In the genomic region with DNA sequence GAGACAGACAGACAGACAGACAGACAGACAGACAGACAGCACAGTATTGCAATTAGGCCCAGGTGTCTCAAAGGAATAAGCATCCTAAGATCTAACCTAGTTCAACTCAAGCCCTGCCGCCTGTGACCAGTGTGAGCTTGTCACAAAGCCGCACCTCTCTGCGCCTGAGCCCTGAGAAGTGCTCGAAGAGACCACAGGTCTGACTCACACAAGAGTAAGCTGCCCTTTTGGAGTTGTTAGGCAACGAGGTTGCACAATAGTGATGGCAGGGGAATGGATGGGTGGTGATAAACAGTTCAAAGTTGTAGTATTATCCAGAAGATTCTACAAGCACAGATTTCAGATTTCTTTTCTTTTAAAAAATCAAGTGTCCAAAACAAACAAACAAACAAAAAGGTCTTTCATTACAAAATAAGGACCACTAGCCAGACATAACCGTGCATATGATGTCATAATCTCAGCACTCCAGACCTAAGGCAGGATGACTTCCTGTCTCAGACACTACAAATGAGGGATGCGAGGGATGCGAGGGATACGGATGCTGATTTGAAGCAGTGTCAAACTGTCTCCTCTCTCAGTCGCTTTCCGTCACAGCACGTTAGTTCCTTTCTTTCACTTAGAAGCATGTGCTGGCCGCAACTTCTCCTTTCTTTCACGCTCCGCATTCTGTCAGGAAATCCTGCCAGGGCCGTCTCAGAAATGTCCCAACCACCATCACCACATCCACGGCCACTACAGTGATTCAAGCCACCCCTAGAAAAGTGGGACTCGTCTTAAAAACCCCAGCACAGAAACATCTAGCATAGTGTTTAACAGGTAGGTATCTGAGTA, we compare ENCODE assay signal across 8 mouse cellular contexts. TPM values are rescaled to one million over a fixed set of nuclear protein-coding genes. Genes with fewer than 3 reads are reported as not detected.
DNase-seq lines count a peak whose midpoint lies in the region; ATAC-seq lines count a peak whose summit lies in the region.

No protein-coding gene starts in this region.

- no peaks in the 10 kb centered on the region for H3K36me3 ChIP-seq in heart, embryonic 12.5 days
- H3K36me3 ChIP-seq in forebrain, embryonic 15.5 days = no peaks in the 10 kb centered on the region

- ATAC-seq in heart, embryonic 12.5 days (ENCODE audit: insufficient number of reproducible peaks, low FRiP score) = no peak
- peak; percentile 25 for ATAC-seq in inflammation-experienced regulatory T-cells, adult 6 months
- peak; percentile 73 for ATAC-seq in megakaryocyte progenitor cell, adult 5-6 weeks (replicated peaks; ENCODE audit: poor library complexity)
- ATAC-seq in forebrain, embryonic 15.5 days (replicated peaks) = no peak

- H3K4me2 ChIP-seq in heart, embryonic 12.5 days = no peak overlapping the region
- no peak overlapping the region for H3K4me2 ChIP-seq in forebrain, embryonic 15.5 days (replicated peaks)

- no peak overlapping the region for H3K4me3 ChIP-seq in heart, embryonic 12.5 days
- no peak overlapping the region for H3K4me3 ChIP-seq in forebrain, embryonic 15.5 days

- H3K9ac ChIP-seq in heart, embryonic 12.5 days = no peak overlapping the region
- no peak overlapping the region for H3K9ac ChIP-seq in forebrain, embryonic 15.5 days (replicated peaks)

- 0 out of 2 replicates have a peak, but pooled peaks cover 7% of the 10 kb centered on the region for H3K4me1 ChIP-seq in heart, embryonic 12.5 days (replicated peaks)
- no peaks in the 10 kb centered on the region for H3K4me1 ChIP-seq in forebrain, embryonic 15.5 days

- H3K27ac ChIP-seq in heart, embryonic 12.5 days (ENCODE audit: poor library complexity, severe bottlenecking) = no peak overlapping the region
- H3K27ac ChIP-seq in forebrain, embryonic 15.5 days (replicated peaks) = no peak overlapping the region

- no peaks in the 10 kb centered on the region for H3K27me3 ChIP-seq in heart, embryonic 12.5 days (replicated peaks)
- H3K27me3 ChIP-seq in forebrain, embryonic 15.5 days = no peaks in the 10 kb centered on the region

- 69% methylated on average over 18 of the region's 18 CpGs for WGBS in heart, embryonic 12.5 days
- 77% methylated on average over 18 of the region's 18 CpGs for WGBS in forebrain, embryonic 15.5 days

- H3K9me3 ChIP-seq in heart, embryonic 12.5 days (replicated peaks) = peaks cover 4% of the 10 kb centered on the region; the same call in 1 of the 2 replicates
- no peaks in the 10 kb centered on the region for H3K9me3 ChIP-seq in forebrain, embryonic 15.5 days

- peak; percentile 96 for DNase-seq in heart, adult 11 months
- peak; percentile 44 to 56 for DNase-seq in CD8-positive naive resting alpha-beta T cell, adult 2 months (ENCODE audit: low read depth in 2 of 2, low spot score in 2 of 2)
- no peak for DNase-seq in thymus, postnatal 25 days
- DNase-seq in kidney, adult 11 months = no peak

RNA-seq across cellular contexts. Expression of a gene that starts 24.2 kb away (rescaled TPM):
- polyA plus RNA-seq in heart, embryonic 12.5 days (2016; fragmentation: Nextera tagmentation; extraction: Ambion mirVana) = 99.4 and 110 TPM in 2 replicates
- polyA plus RNA-seq in inflammation-experienced regulatory T-cells, adult 6 months (2017; shearing (Covaris generic)) = 10 to 100 TPM in 2 of 3 experiments, 1 to 10 TPM in 1; 3.4 to 30.9 (median 14.7) TPM
- total RNA-seq in megakaryocyte progenitor cell, adult 5-6 weeks (2015) = 17.4 and 20.3 TPM in 2 replicates
- 14.1 and 16.0 TPM in 2 replicates for total RNA-seq in megakaryocyte progenitor cell, adult 5-6 weeks (2017)
- polyA plus RNA-seq in forebrain, embryonic 15.5 days (2015; fragmentation: Nextera tagmentation; extraction: Ambion mirVana) = 104 and 105 TPM in 2 replicates

RNA-seq across cellular contexts. Expression of a gene that starts 37.7 kb away (rescaled TPM):
- 40.0 and 40.1 TPM in 2 replicates for polyA plus RNA-seq in heart, embryonic 12.5 days (2016; fragmentation: Nextera tagmentation; extraction: Ambion mirVana)
- 10 to 100 TPM; 61.2 to 75.3 (median 62.6) TPM for polyA plus RNA-seq in inflammation-experienced regulatory T-cells, adult 6 months (2017; shearing (Covaris generic))
- total RNA-seq in megakaryocyte progenitor cell, adult 5-6 weeks (2015) = 32.2 and 33.3 TPM in 2 replicates
- 34.7 and 36.3 TPM in 2 replicates for total RNA-seq in megakaryocyte progenitor cell, adult 5-6 weeks (2017)
- 52.6 and 54.8 TPM in 2 replicates for polyA plus RNA-seq in forebrain, embryonic 15.5 days (2015; fragmentation: Nextera tagmentation; extraction: Ambion mirVana)

Comparison
In these comparisons a context has a peak if more than half of its experiments do, and no peak if none do; other contexts are left out.
1. DNase-seq: peak in heart, adult 11 months (single experiment) and CD8-positive naive resting alpha-beta T cell, adult 2 months (2 of 2); none in thymus, postnatal 25 days (single experiment) and kidney, adult 11 months (single experiment).
2. ATAC-seq: peak in inflammation-experienced regulatory T-cells, adult 6 months (single experiment) and megakaryocyte progenitor cell, adult 5-6 weeks (single experiment); none in heart, embryonic 12.5 days (single experiment) and forebrain, embryonic 15.5 days (single experiment).